In genomic region chr15:86194676-86195453, GRCm38 (mm10) we compare ENCODE assay signal across 8 mouse cellular contexts. TPM values are rescaled to one million over a fixed set of nuclear protein-coding genes. Genes with fewer than 3 reads are reported as not detected.
DNase-seq lines count a peak whose midpoint lies in the region; ATAC-seq lines count a peak whose summit lies in the region.
"Not testable (repeated sequence)": the region's sequence is repeated elsewhere in the genome, so short reads cannot be mapped to it uniquely, and the experiment has no call there.

No protein-coding gene starts in this region.

- peak; percentile 92 for ATAC-seq in cerebellum, adult (ENCODE audit: insufficient number of reproducible peaks, low FRiP score, low TSS enrichment)
- peak; percentile 95 for ATAC-seq in forebrain, embryonic 13.5 days
- peak; percentile 92 for ATAC-seq in heart, embryonic 15.5 days (replicated peaks; ENCODE audit: insufficient number of reproducible peaks, insufficient read depth, low FRiP score, low read depth)
- ATAC-seq in intestine, embryonic 15.5 days: peak; percentile 98
- ATAC-seq in liver, embryonic 12.5 days: peak; percentile 98
- ATAC-seq in midbrain, embryonic 12.5 days (ENCODE audit: low FRiP score, low read depth): peak; percentile 92
- ATAC-seq in stomach, embryonic 14.5 days (ENCODE audit: insufficient number of reproducible peaks, insufficient read depth, low FRiP score, low read depth): peak; percentile 96

- not testable (repeated sequence) for H3K4me1 ChIP-seq in forebrain, embryonic 13.5 days; heart, embryonic 15.5 days (replicated peaks); intestine, embryonic 15.5 days (replicated peaks); liver, embryonic 12.5 days; midbrain, embryonic 12.5 days; stomach, embryonic 14.5 days (ENCODE audit: control insufficient read depth, insufficient read depth, low read length)

- not testable (repeated sequence) for H3K27me3 ChIP-seq in forebrain, embryonic 13.5 days; heart, embryonic 15.5 days; intestine, embryonic 15.5 days (replicated peaks); liver, embryonic 12.5 days (replicated peaks); midbrain, embryonic 12.5 days; stomach, embryonic 14.5 days (ENCODE audit: control insufficient read depth, insufficient read depth, low read length)

- WGBS in forebrain, embryonic 13.5 days: 85% methylated on average over 55 of the region's 55 CpGs
- WGBS in heart, embryonic 15.5 days: 65% methylated on average over 55 of the region's 55 CpGs
- WGBS in intestine, embryonic 15.5 days: 72% methylated on average over 55 of the region's 55 CpGs
- 66% methylated on average over 55 of the region's 55 CpGs for whole genome bisulfite sequencing in liver, embryonic 12.5 days (ENCODE audit: insufficient replicate concordance)
- 74% methylated on average over 55 of the region's 55 CpGs for WGBS in midbrain, embryonic 12.5 days
- WGBS in stomach, embryonic 14.5 days: 80% methylated on average over 55 of the region's 55 CpGs

- peak; percentile 54 to 57 for DNase-seq in B cell, adult 2 months

- H3K9me3 ChIP-seq in forebrain, embryonic 13.5 days (replicated peaks); heart, embryonic 15.5 days (replicated peaks); intestine, embryonic 15.5 days; liver, embryonic 12.5 days (replicated peaks); midbrain, embryonic 12.5 days; stomach, embryonic 14.5 days (ENCODE audit: control insufficient read depth, low read depth, low read length): not testable (repeated sequence)

- H3K27ac ChIP-seq in forebrain, embryonic 13.5 days; heart, embryonic 15.5 days; intestine, embryonic 15.5 days; liver, embryonic 12.5 days; midbrain, embryonic 12.5 days (replicated peaks); stomach, embryonic 14.5 days (ENCODE audit: low read length): not testable (repeated sequence)

- not testable (repeated sequence) for H3K36me3 ChIP-seq in forebrain, embryonic 13.5 days (ENCODE audit: poor library complexity, severe bottlenecking); heart, embryonic 15.5 days; intestine, embryonic 15.5 days; liver, embryonic 12.5 days; midbrain, embryonic 12.5 days; stomach, embryonic 14.5 days (ENCODE audit: control insufficient read depth, insufficient read depth, low read length)

- not testable (repeated sequence) for H3K4me2 ChIP-seq in forebrain, embryonic 13.5 days; heart, embryonic 15.5 days; intestine, embryonic 15.5 days (replicated peaks); liver, embryonic 12.5 days; midbrain, embryonic 12.5 days (replicated peaks); stomach, embryonic 14.5 days (replicated peaks; ENCODE audit: low read depth, low read length)

- H3K9ac ChIP-seq in forebrain, embryonic 13.5 days; heart, embryonic 15.5 days; intestine, embryonic 15.5 days; liver, embryonic 12.5 days; midbrain, embryonic 12.5 days (replicated peaks); stomach, embryonic 14.5 days (replicated peaks; ENCODE audit: low read depth, low read length): not testable (repeated sequence)

- not testable (repeated sequence) for H3K4me3 ChIP-seq in forebrain, embryonic 13.5 days; heart, embryonic 15.5 days; intestine, embryonic 15.5 days (replicated peaks); liver, embryonic 12.5 days; midbrain, embryonic 12.5 days; stomach, embryonic 14.5 days (ENCODE audit: low read depth, low read length)

RNA-seq across cellular contexts. Expression of gene Cerk, which starts 8.9 kb away (rescaled TPM):
- 19.0 and 20.0 TPM in 2 replicates for polyA plus RNA-seq in forebrain, embryonic 13.5 days (2015; fragmentation: Nextera tagmentation; extraction: Ambion mirVana)
- 13.2 and 17.9 TPM in 2 replicates for polyA plus RNA-seq in heart, embryonic 15.5 days (2015; fragmentation: Nextera tagmentation; extraction: Ambion mirVana)
- 8.4 and 8.9 TPM in 2 replicates for polyA plus RNA-seq in intestine, embryonic 15.5 days (2015; fragmentation: Nextera tagmentation; extraction: Ambion mirVana)
- polyA plus RNA-seq in liver, embryonic 12.5 days (2016; fragmentation: Nextera tagmentation; extraction: Ambion mirVana): 5.7 and 5.9 TPM in 2 replicates
- 23.5 and 25.5 TPM in 2 replicates for polyA plus RNA-seq in midbrain, embryonic 12.5 days (2016; fragmentation: Nextera tagmentation; extraction: Ambion mirVana)
- polyA plus RNA-seq in stomach, embryonic 14.5 days (2014; fragmentation: Nextera tagmentation; extraction: Ambion mirVana): 10.3 and 13.1 TPM in 2 replicates

RNA-seq across cellular contexts. Expression of gene Tbc1d22a, which starts 19.4 kb away (rescaled TPM):
- polyA plus RNA-seq in forebrain, embryonic 13.5 days (2015; fragmentation: Nextera tagmentation; extraction: Ambion mirVana): 10.1 and 10.7 TPM in 2 replicates
- polyA plus RNA-seq in heart, embryonic 15.5 days (2015; fragmentation: Nextera tagmentation; extraction: Ambion mirVana): 9.2 and 12.5 TPM in 2 replicates
- 10.0 and 10.9 TPM in 2 replicates for polyA plus RNA-seq in intestine, embryonic 15.5 days (2015; fragmentation: Nextera tagmentation; extraction: Ambion mirVana)
- 8.8 and 9.2 TPM in 2 replicates for polyA plus RNA-seq in liver, embryonic 12.5 days (2016; fragmentation: Nextera tagmentation; extraction: Ambion mirVana)
- polyA plus RNA-seq in midbrain, embryonic 12.5 days (2016; fragmentation: Nextera tagmentation; extraction: Ambion mirVana): 12.5 and 13.7 TPM in 2 replicates
- polyA plus RNA-seq in stomach, embryonic 14.5 days (2014; fragmentation: Nextera tagmentation; extraction: Ambion mirVana): 9.3 and 9.7 TPM in 2 replicates
